Mouse (Mus musculus) testis, adult 2 months (tissue): Measurements from ENCODE around the gene Fut2.

Source experiments
- CTCF ChIP-seq: fragments of 200-500 bp; IDR thresholded peaks from 2 replicates; pipeline ENCODE4 v1.5.1; 2012; ENCODE audit warnings: low read depth, mild to moderate bottlenecking, inconsistent platforms, low read length, moderate library complexity; ENCODE audit not compliant: control insufficient read depth, insufficient read depth, insufficient replicate concordance
- POLR2A ChIP-seq: fragments of 200-500 bp; IDR thresholded peaks from 2 replicates; pipeline ENCODE4 v1.6.1; 2012; ENCODE audit warnings: low read depth, mild to moderate bottlenecking, inconsistent platforms, low read length, moderate library complexity; ENCODE audit not compliant: control insufficient read depth

DNA sequence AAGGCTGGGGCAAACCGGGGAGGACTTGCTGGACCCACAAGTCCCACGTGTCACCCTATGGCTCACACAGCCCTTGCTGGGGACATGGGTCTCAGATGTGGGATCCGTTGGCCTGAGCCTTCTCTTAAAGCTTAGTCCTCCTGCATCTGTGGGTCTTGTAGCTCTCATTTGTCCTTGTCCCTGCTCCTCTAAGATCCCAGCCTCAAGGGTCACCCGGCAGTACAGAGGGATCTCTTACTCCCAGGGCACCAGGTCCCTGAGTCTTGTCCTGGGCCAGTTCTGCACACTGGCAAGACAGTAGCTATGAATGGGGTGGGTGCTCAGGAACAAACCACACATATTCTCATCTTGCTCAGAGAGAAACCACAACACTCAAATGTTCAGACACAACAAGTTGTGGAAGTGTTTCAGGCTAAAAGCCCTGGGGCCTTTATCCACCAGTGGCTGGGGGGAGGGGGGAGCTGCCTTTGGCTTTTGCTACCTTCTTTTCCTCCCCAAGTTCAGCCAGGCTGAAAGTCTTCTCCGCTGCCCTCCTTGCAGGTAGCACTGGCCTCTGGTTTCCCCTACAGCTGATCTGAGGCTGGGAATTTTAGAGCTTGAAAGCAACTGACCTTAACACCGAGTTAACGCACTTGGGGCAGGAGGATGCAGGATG is 17.3 kb upstream of the Fut2 start, which contains the start of gene Ntn5:
- no peak for TF ChIP-seq CTCF
- TF ChIP-seq POLR2A, result no peak
